Mouse (Mus musculus) liver, adult 2 months (tissue): ENCODE results near the gene Wdr72.

Experiments used
- CTCF ChIP-seq: fragments of 200-500 bp; IDR thresholded peaks from 2 replicates; pipeline ENCODE4 v1.5.1; 2011; ENCODE audit warnings: low read depth, low read length, control low read depth
- POLR2A ChIP-seq: fragments of 200-500 bp; IDR thresholded peaks from 2 replicates; pipeline ENCODE4 v1.6.1; 2011; ENCODE audit warnings: low read length, control low read depth; ENCODE audit not compliant: insufficient read depth; ENCODE audit errors: extremely low read depth

- no peak for TF ChIP-seq CTCF
- no peak for TF ChIP-seq POLR2A
These were observed 2.4 kb downstream of the Wdr72 start for GRCm38 (mm10) chr9:74112526-74112925.
